Mouse (Mus musculus) ES-E14 (cell line): ENCODE data around the gene Disp1.

Experiments
- HCFC1 ChIP-seq: IDR thresholded peaks from 2 replicates; pipeline ENCODE4 v1.6.1; 2012; ENCODE audit warnings: low read length, inconsistent platforms, borderline replicate concordance; ENCODE audit not compliant: insufficient read depth
- MAFK ChIP-seq: IDR thresholded peaks from 2 replicates; pipeline ENCODE4 v1.6.1; 2014; ENCODE audit warnings: mild to moderate bottlenecking, low read depth, low read length, inconsistent platforms; ENCODE audit not compliant: insufficient read depth
- ZC3H11A ChIP-seq: IDR thresholded peaks from 2 replicates; pipeline ENCODE4 v1.6.1; 2012; ENCODE audit warnings: low read depth, mild to moderate bottlenecking, inconsistent platforms, low read length, borderline replicate concordance

DNA sequence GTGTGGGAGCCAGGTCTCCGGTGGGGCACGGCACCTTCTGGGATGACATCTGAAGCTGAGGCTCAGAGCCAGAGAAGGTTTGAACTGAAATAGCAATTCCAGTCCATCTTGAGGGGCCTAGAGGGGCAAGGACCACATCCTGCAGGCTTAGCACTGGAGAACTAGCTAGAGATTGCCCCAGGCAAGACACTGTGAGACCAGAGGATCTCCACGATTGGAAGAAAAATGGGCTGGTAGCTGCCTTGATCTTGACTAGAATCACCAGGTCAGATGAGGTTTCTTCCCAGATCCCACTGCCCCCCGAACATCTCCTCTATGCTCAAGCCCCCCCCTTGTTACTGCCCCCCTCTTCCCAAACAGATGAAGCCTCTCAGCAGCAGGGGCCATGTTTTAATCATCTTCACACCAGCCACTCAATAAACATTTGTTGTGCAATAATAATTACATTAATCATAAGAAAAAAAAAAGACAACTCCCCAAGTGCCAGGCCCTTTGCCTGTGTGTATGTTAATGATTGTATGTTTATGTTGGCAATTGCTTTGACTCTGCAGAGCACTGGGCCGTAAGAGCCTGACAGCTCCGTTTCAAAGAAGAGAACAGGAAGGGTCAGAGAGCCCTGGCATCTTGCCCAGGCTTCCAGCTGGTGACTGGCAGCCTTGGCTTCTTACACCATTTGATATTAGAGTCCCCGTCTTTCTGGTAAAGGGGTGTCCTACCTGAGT, 174.0 kb downstream of the Disp1 start:
- TF ChIP-seq MAFK (no peak), ZC3H11A (no peak), HCFC1 (no peak)
